Mouse (Mus musculus) mature B cell (primary cell): ENCODE measurements around the gene Fam19a2.

Experiments
- in situ Hi-C: fragments of 300-500 bp; cut with MboI; formaldehyde crosslinking; loops from 2 replicates; pipeline ENCODE4 v1.14.3; 2019

Fam19a2 gene

GRCm38 (mm10) chr10:123748317-123748716 is 484.5 kb downstream of the Fam19a2 start:
- in situ Hi-C loops: no loop called here

GRCm38 (mm10) chr10:123751676-123752280 is 488.0 kb downstream of the Fam19a2 start:
- in situ Hi-C loops: no loop called here

GRCm38 (mm10) chr10:123752755-123753154 is 489.0 kb downstream of the Fam19a2 start:
- in situ Hi-C loops: no loop called here

GRCm38 (mm10) chr10:123753996-123754395 is 490.2 kb downstream of the Fam19a2 start:
- in situ Hi-C loops: no loop called here

- in situ Hi-C loops: no loop called here
These were observed 525.6 kb downstream of the Fam19a2 start for GRCm38 (mm10) chr10:123789374-123789773.
